Mouse (Mus musculus): ENCODE measurements at regions not wholly inside any gene's neighbourhood (a gene's known extent, or its start where the extent isn't known, plus 50 kb on each side); places are given as distances from the start of the nearest gene placed in this dataset.
"Not testable (repeated sequence)": the region's sequence is repeated elsewhere in the genome, so short reads cannot be mapped to it uniquely, and the experiment has no call there.

DNA sequence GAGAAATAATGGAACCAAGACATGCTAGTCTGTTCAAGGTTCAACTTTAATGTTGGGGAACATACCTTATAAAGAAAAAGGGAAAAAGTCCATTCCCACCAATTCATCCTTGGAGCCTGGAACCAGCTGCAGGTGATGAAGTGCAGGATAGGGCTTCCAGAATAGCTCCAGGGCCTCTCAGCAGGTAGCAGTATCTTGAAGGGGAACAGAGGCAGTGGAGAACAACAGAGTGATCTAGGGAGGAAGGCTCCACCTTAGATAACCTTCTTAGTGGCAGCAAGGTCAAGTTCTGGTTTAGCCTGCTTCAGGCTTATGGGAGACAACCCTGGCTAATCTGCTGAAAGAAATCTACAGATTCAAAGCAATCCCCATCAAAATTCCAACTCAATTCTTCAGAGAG, 161.8 kb upstream of the Ngly1 start:
- not testable (repeated sequence) for H3K36me3 ChIP-seq (ENCODE audit: control insufficient read depth, insufficient read depth, low read length); ATAC-seq (ENCODE audit: low read depth); H3K9ac ChIP-seq (ENCODE audit: low read length); H3K9me3 ChIP-seq (ENCODE audit: control insufficient read depth, low read length); H3K4me3 ChIP-seq (ENCODE audit: low read length); H3K27me3 ChIP-seq (ENCODE audit: control insufficient read depth, insufficient read depth, low read depth, low read length); H3K4me2 ChIP-seq (ENCODE audit: low read depth, low read length); H3K27ac ChIP-seq (ENCODE audit: low read length); H3K4me1 ChIP-seq (replicated peaks; ENCODE audit: control insufficient read depth, insufficient read depth, low read length)

DNA sequence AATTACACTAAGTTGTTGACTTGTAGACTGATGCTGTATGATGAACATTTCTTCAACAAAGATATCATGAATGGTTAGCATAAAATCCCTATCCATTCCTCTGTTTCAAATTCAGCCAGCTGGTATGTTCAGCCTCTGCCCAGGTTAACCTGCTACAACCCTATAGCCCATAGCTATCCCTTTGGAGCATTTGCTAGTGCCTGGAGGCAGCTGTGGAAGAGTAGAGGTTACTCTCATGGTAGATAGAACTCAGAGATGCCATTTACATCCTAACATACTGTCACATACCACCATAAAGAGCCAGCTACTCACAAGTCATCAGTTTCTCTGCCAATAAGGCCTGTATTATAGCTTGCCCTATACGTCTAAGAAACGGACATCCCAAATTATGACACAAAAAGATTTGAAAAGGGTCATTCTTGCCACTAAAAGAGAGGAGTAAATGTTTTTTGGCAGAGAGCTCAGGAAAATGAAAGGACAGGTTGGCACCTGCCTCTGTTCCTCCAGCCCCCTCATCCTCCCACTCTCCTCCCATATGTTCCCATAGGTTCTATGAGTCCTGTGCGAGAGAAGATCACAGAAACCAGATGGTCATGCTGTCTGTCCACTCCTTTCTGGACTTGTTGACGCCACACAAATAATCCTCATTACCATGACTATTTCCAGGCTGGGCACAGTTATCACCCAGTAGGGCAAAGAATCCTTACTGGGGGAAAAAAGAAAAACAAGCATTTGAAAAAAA, 156.5 kb upstream of the Ngly1 start:
- Histone ChIP-seq H3K36me3 (ENCODE audit: control insufficient read depth, insufficient read depth, low read length) (no peaks in the 10 kb centered on the region), H3K4me3 (ENCODE audit: low read length) (no peak overlapping the region), H3K27ac (ENCODE audit: low read length) (no peak overlapping the region), H3K9me3 (ENCODE audit: control insufficient read depth, low read length) (no peaks in the 10 kb centered on the region), H3K4me2 (ENCODE audit: low read depth, low read length) (no peak overlapping the region), H3K27me3 (ENCODE audit: control insufficient read depth, insufficient read depth, low read depth, low read length) (no peaks in the 10 kb centered on the region), H3K9ac (ENCODE audit: low read length) (no peak overlapping the region), H3K4me1 (replicated peaks; ENCODE audit: control insufficient read depth, insufficient read depth, low read length) (no peaks in the 10 kb centered on the region)
- 84% methylated on average over 4 of the region's 4 CpGs for WGBS
- ATAC-seq (ENCODE audit: low read depth), result no peak

DNA sequence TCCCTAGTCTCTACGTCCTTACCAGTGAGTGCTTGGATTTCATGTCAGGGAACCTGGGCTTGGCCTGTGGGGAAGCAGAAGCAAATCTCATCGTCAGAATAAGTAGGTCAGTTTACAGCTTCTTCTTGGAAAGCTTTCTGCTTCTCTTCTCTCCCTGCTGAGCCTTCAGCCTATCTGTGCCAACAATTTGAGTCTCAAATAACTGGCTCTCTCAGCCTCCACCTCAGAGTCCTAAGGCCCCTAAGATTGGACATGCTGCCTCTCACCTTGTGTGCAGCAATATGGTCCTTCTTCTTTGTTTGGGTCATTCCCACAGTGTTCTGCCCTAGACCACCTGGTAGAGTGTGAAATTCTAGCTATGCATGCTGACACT, 156.0 kb upstream of the Ngly1 start:
- no peak for ATAC-seq (ENCODE audit: low read depth)
- H3K27me3 ChIP-seq (ENCODE audit: control insufficient read depth, insufficient read depth, low read depth, low read length), result no peaks in the 10 kb centered on the region
- WGBS, result 55% methylated on average over 2 of the region's 2 CpGs
- H3K9ac ChIP-seq (ENCODE audit: low read length), result no peak overlapping the region
- no peaks in the 10 kb centered on the region for H3K36me3 ChIP-seq (ENCODE audit: control insufficient read depth, insufficient read depth, low read length)
- H3K4me1 ChIP-seq (replicated peaks; ENCODE audit: control insufficient read depth, insufficient read depth, low read length), result no peaks in the 10 kb centered on the region
- no peaks in the 10 kb centered on the region for H3K9me3 ChIP-seq (ENCODE audit: control insufficient read depth, low read length)
- H3K4me3 ChIP-seq (ENCODE audit: low read length), result no peak overlapping the region
- no peak overlapping the region for H3K27ac ChIP-seq (ENCODE audit: low read length)
- H3K4me2 ChIP-seq (ENCODE audit: low read depth, low read length), result no peak overlapping the region

DNA sequence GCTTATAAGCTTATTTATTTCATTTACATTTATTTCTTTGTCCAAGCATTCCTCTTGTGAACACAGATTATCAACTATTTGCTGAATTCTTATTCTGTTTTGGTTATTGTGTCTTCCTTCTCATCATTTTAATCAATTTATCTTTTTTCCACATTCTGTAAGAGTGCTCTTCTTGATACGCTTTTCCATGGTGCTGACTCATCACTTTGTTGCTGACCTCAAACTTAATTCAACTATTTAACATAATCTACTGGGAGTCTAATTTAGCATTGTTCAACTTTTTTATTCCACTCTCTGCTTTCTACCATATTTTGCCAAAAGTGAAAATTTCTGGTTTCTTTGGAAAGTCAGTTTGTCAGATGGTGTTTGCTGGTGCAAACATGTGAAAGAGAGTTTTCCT, 139.7 kb upstream of the Ngly1 start:
- Histone ChIP-seq H3K27me3 (ENCODE audit: control insufficient read depth, insufficient read depth, low read depth, low read length) (no peaks in the 10 kb centered on the region), H3K27ac (ENCODE audit: low read length) (no peak overlapping the region), H3K36me3 (ENCODE audit: control insufficient read depth, insufficient read depth, low read length) (no peaks in the 10 kb centered on the region), H3K9me3 (ENCODE audit: control insufficient read depth, low read length) (no peaks in the 10 kb centered on the region), H3K9ac (ENCODE audit: low read length) (no peak overlapping the region), H3K4me2 (ENCODE audit: low read depth, low read length) (no peak overlapping the region), H3K4me3 (ENCODE audit: low read length) (no peak overlapping the region), H3K4me1 (replicated peaks; ENCODE audit: control insufficient read depth, insufficient read depth, low read length) (no peaks in the 10 kb centered on the region)
- WGBS, result 80% methylated on average over 1 of the region's 1 CpGs
- no peak for ATAC-seq (ENCODE audit: low read depth)

DNA sequence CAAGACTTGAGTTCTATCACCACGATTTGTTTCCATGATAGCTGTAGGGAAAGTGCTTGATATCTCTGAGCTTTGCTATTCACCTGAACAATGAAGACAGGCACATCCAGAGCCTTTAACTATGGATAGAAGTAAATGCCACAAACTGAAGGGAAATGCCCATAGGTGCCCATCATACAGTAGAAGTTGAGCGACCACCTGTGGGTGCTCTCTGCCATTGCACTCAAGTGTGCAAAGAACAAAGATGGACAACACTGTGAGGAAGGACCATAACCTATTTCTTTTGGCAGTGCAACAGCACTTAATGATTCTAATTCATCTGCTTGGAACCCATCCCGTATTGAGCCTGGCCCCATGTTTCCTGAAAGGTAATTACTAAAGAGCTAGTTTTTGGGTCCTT, 116.4 kb upstream of the Ngly1 start:
- H3K27ac ChIP-seq (ENCODE audit: low read length), result no peak overlapping the region
- no peaks in the 10 kb centered on the region for H3K9me3 ChIP-seq (ENCODE audit: control insufficient read depth, low read length)
- H3K27me3 ChIP-seq (ENCODE audit: control insufficient read depth, insufficient read depth, low read depth, low read length), result no peaks in the 10 kb centered on the region
- ATAC-seq (ENCODE audit: low read depth), result no peak
- H3K4me1 ChIP-seq (replicated peaks; ENCODE audit: control insufficient read depth, insufficient read depth, low read length), result no peaks in the 10 kb centered on the region
- no peak overlapping the region for H3K4me2 ChIP-seq (ENCODE audit: low read depth, low read length)
- 76% methylated on average over 3 of the region's 3 CpGs for WGBS
- H3K4me3 ChIP-seq (ENCODE audit: low read length), result no peak overlapping the region
- no peak overlapping the region for H3K9ac ChIP-seq (ENCODE audit: low read length)
- no peaks in the 10 kb centered on the region for H3K36me3 ChIP-seq (ENCODE audit: control insufficient read depth, insufficient read depth, low read length)

DNA sequence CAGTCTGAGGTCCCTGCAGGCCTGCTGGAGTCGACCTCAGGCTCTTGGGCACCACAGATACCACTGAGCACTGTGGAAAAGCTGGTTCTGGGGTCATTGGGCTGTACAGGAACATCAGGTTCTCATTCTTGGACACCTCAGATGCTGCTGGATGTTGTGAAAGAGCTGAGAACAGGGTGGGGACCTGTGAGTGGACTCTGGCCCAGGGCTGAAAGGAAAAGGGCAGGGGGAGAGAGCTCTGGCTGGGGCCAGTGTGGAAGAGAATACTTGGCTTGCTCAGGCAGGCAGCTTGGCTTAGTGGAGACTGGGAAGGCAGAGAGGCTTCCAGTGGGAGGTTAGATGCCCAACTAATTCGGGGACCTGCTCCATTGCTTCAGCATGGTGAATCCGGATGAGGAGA, 115.7 kb upstream of the Ngly1 start:
- Histone ChIP-seq H3K27ac (ENCODE audit: low read length) (no peak overlapping the region), H3K27me3 (ENCODE audit: control insufficient read depth, insufficient read depth, low read depth, low read length) (no peaks in the 10 kb centered on the region), H3K9ac (ENCODE audit: low read length) (no peak overlapping the region), H3K9me3 (ENCODE audit: control insufficient read depth, low read length) (no peaks in the 10 kb centered on the region), H3K4me1 (replicated peaks; ENCODE audit: control insufficient read depth, insufficient read depth, low read length) (no peaks in the 10 kb centered on the region), H3K4me3 (ENCODE audit: low read length) (no peak overlapping the region), H3K4me2 (ENCODE audit: low read depth, low read length) (no peak overlapping the region), H3K36me3 (ENCODE audit: control insufficient read depth, insufficient read depth, low read length) (no peaks in the 10 kb centered on the region)
- ATAC-seq (ENCODE audit: low read depth), result no peak
- WGBS, result 73% methylated on average over 3 of the region's 3 CpGs

DNA sequence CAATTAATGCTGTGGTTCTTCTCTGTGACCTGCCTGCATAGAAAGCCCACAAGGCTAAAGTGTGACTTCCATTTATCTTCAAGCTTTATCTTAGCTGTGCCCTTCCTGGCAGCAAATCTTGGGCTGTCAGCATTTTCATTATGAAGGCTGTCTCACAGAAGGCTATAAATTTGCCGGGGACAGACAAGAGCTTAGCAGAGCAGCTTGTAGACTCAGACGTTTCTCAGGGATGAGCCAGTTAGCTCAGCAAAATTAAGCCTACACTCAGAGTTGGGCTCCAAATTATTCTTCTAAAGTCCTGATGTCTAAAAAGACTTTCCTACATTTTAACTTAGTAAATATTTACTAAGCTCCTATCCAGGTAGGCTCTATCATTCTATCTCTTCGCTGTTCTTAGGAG, 112.9 kb upstream of the Ngly1 start:
- 59% methylated on average over 3 of the region's 3 CpGs for WGBS
- no peak overlapping the region for H3K4me3 ChIP-seq (ENCODE audit: low read length)

DNA sequence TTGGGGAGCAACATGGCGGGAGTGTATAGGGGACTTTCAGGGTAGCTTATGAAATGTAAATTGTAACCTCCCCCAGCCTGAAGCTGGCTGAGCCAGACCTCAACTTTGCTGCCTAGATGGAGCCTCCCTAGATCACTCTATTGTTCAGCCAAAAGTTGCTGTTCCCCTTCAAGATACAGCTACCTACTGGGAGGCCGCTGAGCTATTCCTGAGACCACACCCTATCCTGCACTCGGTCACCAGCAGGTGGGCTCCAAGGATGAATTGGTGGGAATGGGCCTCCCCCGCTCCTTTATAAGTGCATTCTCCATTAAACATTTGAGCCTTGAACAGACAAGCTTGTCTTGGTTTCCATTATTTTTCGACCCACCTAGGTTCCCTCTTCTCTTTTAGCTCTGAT, 104.8 kb upstream of the Ngly1 start:
- no peaks in the 10 kb centered on the region for H3K4me1 ChIP-seq (replicated peaks; ENCODE audit: control insufficient read depth, insufficient read depth, low read length)
- H3K4me2 ChIP-seq (ENCODE audit: low read depth, low read length), result no peak overlapping the region
- no peaks in the 10 kb centered on the region for H3K36me3 ChIP-seq (ENCODE audit: control insufficient read depth, insufficient read depth, low read length)
- ATAC-seq (ENCODE audit: low read depth), result no peak
- H3K27me3 ChIP-seq (ENCODE audit: control insufficient read depth, insufficient read depth, low read depth, low read length), result no peaks in the 10 kb centered on the region
- 90% methylated on average over 5 of the region's 5 CpGs for WGBS
- H3K9ac ChIP-seq (ENCODE audit: low read length), result no peak overlapping the region
- no peaks in the 10 kb centered on the region for H3K9me3 ChIP-seq (ENCODE audit: control insufficient read depth, low read length)
- no peak overlapping the region for H3K27ac ChIP-seq (ENCODE audit: low read length)
- H3K4me3 ChIP-seq (ENCODE audit: low read length), result no peak overlapping the region

More for the DNA sequence above, 112.9 kb upstream of the Ngly1 start:
- Histone ChIP-seq H3K9ac (ENCODE audit: low read length) (no peak overlapping the region), H3K4me2 (ENCODE audit: low read depth, low read length) (no peak overlapping the region), H3K27me3 (ENCODE audit: control insufficient read depth, insufficient read depth, low read depth, low read length) (no peaks in the 10 kb centered on the region), H3K9me3 (ENCODE audit: control insufficient read depth, low read length) (no peaks in the 10 kb centered on the region), H3K27ac (ENCODE audit: low read length) (no peak overlapping the region), H3K36me3 (ENCODE audit: control insufficient read depth, insufficient read depth, low read length) (no peaks in the 10 kb centered on the region), H3K4me1 (replicated peaks; ENCODE audit: control insufficient read depth, insufficient read depth, low read length) (no peaks in the 10 kb centered on the region)
- no peak for ATAC-seq (ENCODE audit: low read depth)

DNA sequence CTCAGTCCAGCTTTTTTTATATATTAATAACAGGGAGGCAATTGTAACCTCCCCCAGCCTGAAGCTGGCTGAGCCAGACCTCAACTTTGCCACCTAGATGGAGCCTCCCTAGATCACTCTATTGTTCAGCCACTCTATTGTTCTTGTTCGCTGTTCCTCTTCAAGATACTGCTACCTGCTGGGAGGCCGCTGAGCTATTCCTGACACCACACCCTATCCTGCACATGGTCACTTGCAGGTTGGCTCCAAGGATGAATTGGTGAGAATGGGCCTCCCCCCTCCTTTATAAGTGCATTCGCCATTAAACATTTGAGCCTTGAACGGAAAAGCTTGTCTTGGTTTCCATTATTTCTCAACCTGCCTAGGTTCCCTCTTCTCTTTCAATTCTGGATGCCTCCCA, 102.3 kb upstream of the Ngly1 start:
- no peaks in the 10 kb centered on the region for H3K27me3 ChIP-seq (ENCODE audit: control insufficient read depth, insufficient read depth, low read depth, low read length)
- H3K9me3 ChIP-seq (ENCODE audit: control insufficient read depth, low read length), result no peaks in the 10 kb centered on the region
- H3K4me2 ChIP-seq (ENCODE audit: low read depth, low read length), result no peak overlapping the region
- H3K9ac ChIP-seq (ENCODE audit: low read length), result no peak overlapping the region
- no peak overlapping the region for H3K4me3 ChIP-seq (ENCODE audit: low read length)
- no peak for ATAC-seq (ENCODE audit: low read depth)
- 59% methylated on average over 4 of the region's 4 CpGs for WGBS
- H3K4me1 ChIP-seq (replicated peaks; ENCODE audit: control insufficient read depth, insufficient read depth, low read length), result no peaks in the 10 kb centered on the region
- H3K36me3 ChIP-seq (ENCODE audit: control insufficient read depth, insufficient read depth, low read length), result no peaks in the 10 kb centered on the region
- H3K27ac ChIP-seq (ENCODE audit: low read length), result no peak overlapping the region

DNA sequence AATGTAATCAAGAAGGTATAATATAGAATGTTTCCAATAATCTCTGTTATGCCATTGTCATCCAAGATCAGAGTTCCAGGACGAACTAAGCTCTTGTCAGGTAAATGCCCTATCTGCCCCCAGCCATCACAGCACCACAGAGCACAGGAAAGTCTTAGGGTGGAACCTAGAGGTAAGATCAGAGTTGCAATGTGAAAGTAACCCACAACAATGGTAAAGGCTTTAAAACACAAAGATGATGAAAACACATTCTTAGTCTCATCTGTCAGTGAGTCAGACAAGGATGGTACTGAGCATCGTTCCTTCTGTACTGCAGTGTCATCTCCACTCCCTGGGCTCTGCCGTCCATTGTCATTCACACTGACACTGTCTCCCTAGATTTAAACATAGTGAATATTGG, 97.3 kb upstream of the Ngly1 start:
- no peak overlapping the region for H3K27ac ChIP-seq (ENCODE audit: low read length)
- no peak overlapping the region for H3K4me2 ChIP-seq (ENCODE audit: low read depth, low read length)
- 67% methylated on average over 3 of the region's 3 CpGs for WGBS
- no peaks in the 10 kb centered on the region for H3K9me3 ChIP-seq (ENCODE audit: control insufficient read depth, low read length)
- H3K27me3 ChIP-seq (ENCODE audit: control insufficient read depth, insufficient read depth, low read depth, low read length), result no peaks in the 10 kb centered on the region
- H3K9ac ChIP-seq (ENCODE audit: low read length), result no peak overlapping the region
- no peaks in the 10 kb centered on the region for H3K36me3 ChIP-seq (ENCODE audit: control insufficient read depth, insufficient read depth, low read length)
- no peaks in the 10 kb centered on the region for H3K4me1 ChIP-seq (replicated peaks; ENCODE audit: control insufficient read depth, insufficient read depth, low read length)
- ATAC-seq (ENCODE audit: low read depth), result no peak
- H3K4me3 ChIP-seq (ENCODE audit: low read length), result no peak overlapping the region
